Mouse (Mus musculus) cortical plate, adult 2 months (tissue): ENCODE measurements around the gene Sema6d. TPM values are rescaled to one million over a fixed set of nuclear protein-coding genes. Genes with fewer than 3 reads are reported as not detected.

ENCODE experiments used
- H3K27ac ChIP-seq: fragments of 200-500 bp; 2 replicates; pipeline ENCODE4 v1.5.1; 2012; ENCODE audit warnings: low read length, control low read depth, inconsistent platforms; ENCODE audit not compliant: insufficient read depth
- H3K4me1 ChIP-seq: fragments of 200-500 bp; 2 replicates; pipeline ENCODE4 v1.6.1; 2011; ENCODE audit warnings: low read length; ENCODE audit not compliant: control insufficient read depth, insufficient read depth
- H3K4me3 ChIP-seq: fragments of 200-500 bp; 2 replicates; pipeline ENCODE4 v1.5.1; 2011; ENCODE audit warnings: mild to moderate bottlenecking, low read length, control low read depth; ENCODE audit not compliant: insufficient read depth
- CTCF ChIP-seq: fragments of 200-500 bp; IDR thresholded peaks from 2 replicates; pipeline ENCODE4 v1.5.1; 2011; ENCODE audit warnings: mild to moderate bottlenecking, control low read depth, low read length; ENCODE audit not compliant: insufficient read depth; ENCODE audit errors: extremely low read depth
- POLR2A ChIP-seq: fragments of 200-500 bp; IDR thresholded peaks from 2 replicates; pipeline ENCODE4 v1.6.1; 2011; ENCODE audit warnings: mild to moderate bottlenecking, low read length, control low read depth; ENCODE audit not compliant: insufficient read depth; ENCODE audit errors: extremely low read depth
- polyA plus RNA-seq: library from polyadenylated mRNA; depleted of rRNA; stranded (reverse); fragments of >200 nt; gene quantifications from 2 replicates; pipeline ENCODE4 v1.2.3, GENCODE M21; 2012

Sema6d gene
- polyA plus RNA-seq, 1 experiment: 26.9 TPM

DNA sequence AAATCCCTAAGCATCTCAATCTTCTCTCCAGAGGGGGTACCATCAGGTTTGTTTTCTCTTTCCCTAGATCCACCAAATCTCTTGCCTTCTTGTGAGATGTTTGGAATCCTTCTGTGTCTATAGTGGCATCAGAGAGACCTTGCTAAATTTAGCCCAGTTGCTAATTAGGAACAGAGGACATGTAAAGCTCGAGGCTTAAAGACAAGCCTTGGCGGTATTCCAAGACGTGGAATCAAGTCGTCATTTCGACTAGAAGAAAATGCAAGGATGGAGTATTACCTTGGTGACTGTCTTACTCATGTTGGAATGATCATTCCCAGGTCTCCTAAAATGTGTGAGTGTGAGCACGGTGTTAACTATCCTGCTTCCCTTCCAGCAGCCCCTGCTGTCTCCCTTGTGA lies 314.2 kb downstream of the Sema6d start:
- Histone ChIP-seq H3K27ac (peak overlapping the region; percentile 66), H3K4me3 (no peak overlapping the region), H3K4me1 (peaks cover 4% of the 10 kb centered on the region)
- TF ChIP-seq POLR2A (no peak), CTCF (no peak)

DNA sequence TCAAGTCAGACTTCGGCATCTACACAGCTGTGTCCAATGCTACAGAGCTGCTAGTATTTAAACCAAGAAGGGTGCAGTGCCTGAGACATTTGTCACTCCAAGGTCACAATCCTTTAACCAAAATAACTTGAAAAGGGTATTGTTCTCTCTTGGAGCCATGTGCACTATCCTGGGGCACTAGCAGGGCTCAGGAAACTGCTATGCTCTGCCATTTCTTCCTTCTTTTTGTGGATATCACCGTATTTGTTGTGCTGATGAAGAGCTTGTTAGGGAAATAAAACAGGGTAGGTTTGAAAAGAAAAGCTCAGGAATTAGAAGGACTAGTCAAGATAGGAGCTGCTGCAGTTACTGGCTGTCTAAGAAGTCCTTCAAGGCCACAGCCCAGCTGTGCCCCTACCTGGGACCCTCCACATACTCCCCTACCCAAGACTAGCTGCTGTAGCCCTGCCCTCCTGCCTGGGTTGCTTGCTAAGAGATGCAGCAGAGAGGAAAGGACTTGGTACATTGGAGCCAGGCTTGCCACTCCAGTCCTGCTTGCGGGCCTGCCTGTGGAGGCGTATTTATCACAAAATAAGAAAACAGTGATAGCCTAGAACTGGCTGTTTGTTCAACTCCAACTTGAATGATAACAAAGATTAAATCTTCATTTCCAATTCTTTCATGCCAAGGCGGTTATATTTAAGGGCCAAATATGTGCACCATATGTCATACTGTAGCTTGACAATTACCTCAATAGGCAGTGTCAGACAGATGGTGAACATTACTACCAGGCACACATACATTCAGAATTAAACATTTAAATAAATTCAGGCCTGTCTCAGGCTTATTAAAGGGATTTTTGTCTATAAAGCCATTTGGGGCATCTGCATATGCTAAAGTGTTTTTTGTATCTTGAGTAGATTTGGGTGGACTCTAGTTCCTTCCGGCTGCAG lies 315.1 kb downstream of the Sema6d start:
- TF ChIP-seq CTCF: no peak
- no peak for TF ChIP-seq POLR2A
- Histone ChIP-seq H3K4me1 (peaks cover 4% of the 10 kb centered on the region), H3K4me3 (no peak overlapping the region), H3K27ac (no peak overlapping the region)

DNA sequence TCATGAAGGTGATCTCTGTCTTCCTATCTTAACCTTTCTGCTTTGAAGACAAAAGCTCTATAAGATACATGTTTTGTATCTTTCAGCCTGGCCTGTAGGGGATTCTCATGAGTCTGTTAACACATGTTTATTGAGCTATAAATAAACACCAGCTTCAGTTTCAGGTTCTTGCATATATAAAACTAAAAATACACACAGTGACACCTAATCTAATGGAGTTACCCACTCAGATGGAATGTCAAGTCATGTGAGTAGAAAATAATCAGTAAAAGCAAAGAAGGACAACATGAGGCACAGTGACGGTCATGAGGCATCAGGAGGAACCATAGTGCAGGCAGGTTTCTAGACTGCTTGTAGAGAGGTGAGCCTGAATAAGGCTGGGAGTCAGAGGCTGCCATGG lies 319.2 kb downstream of the Sema6d start:
- Histone ChIP-seq H3K4me1 (peaks cover 4% of the 10 kb centered on the region), H3K27ac (no peak overlapping the region), H3K4me3 (no peak overlapping the region)
- TF ChIP-seq POLR2A: no peak
- TF ChIP-seq CTCF: no peak

DNA sequence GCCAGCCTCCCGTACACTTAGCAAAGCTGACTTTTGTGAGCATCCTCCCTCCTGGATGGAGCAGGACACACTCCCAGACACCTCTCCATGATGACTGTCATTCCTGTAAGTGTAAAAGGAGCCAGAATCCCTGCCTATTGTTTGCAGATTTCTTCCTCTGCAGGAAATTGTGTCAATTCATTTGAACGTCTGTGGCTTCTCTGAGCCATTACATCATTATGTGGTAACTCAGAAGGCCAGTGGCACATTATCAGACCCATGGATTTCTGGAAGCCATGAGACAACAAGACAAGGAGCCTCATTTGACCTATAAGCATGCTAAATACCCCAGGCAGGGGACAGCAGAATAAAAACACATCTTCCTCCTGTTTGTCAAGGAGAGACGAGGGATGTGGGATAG lies 327.0 kb downstream of the Sema6d start:
- TF ChIP-seq POLR2A (no peak), CTCF (no peak)
- Histone ChIP-seq H3K4me1 (no peaks in the 10 kb centered on the region), H3K27ac (no peak overlapping the region), H3K4me3 (no peak overlapping the region)

DNA sequence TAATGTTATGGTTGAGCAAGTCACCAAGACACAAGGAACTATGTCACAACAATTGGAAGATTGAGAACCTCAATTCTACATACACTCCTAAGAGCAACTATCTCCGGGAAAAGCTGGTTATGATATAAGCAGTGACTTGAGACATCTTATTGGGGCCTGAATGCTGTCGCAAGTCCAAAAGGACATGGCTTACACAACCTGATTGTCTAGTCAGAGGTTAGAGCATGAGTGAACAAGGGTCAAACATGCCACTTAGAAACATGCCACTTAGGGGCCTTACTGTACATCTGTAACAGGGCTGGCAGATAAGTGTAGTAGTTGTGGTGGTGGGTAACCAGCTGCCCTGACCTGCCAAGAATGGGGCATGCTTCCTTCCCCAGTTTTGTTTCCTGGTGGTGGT lies 328.6 kb downstream of the Sema6d start:
- TF ChIP-seq POLR2A: no peak
- TF ChIP-seq CTCF: no peak
- no peak overlapping the region for H3K27ac ChIP-seq
- H3K4me3 ChIP-seq: no peak overlapping the region
- H3K4me1 ChIP-seq: no peaks in the 10 kb centered on the region

DNA sequence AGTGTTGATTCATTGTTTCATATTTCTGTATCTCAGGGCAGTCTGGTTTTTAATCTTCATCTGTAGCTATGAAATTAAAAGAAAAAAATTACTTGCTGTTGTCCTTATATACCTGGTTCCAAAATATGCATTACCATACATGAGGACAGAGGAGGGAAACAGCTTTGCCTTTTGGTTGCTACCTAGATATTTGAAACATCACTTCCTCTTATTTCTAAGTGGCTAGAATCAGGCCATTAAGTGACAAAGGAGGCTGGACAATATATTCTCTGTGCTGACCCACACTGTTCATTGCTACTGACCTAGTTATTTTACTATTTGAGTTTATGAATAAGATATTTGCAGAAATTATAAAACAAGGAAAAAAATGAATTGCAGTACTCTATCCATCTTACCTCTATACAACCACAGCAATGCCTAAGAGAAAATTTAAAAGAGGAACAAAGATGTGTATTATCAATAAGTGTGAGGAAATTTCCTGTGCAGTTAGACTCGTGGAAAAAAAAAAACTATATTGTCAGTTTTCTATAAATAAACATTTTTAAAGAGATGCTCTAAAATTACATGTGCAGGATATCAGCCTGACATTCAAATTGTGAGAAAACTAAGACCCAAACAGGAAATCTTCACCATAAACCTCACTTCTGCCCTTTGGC lies 330.5 kb downstream of the Sema6d start:
- no peaks in the 10 kb centered on the region for H3K4me1 ChIP-seq
- no peak overlapping the region for H3K4me3 ChIP-seq
- no peak overlapping the region for H3K27ac ChIP-seq
- no peak for TF ChIP-seq POLR2A
- TF ChIP-seq CTCF: no peak

DNA sequence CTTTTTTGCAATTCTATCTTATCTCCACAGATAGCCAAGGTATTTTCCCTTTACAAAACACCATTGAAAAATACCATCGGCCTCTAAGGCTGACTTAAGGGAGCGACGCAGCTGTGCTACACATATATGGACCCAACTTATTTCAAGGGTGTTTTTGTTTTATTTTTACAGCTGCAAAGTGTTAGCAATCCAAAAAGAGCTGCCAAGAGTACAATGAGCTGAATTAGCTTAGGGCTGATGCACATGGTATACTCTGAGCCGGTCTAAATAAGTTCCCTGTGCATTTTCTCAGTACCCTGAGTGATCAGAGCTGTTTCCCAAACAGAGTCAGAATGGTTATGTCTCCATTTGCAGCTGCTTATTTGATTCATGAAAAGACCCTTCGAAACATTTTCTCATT lies 340.0 kb downstream of the Sema6d start:
- H3K4me3 ChIP-seq: no peak overlapping the region
- H3K4me1 ChIP-seq: no peaks in the 10 kb centered on the region; the same call in 1 of the 2 replicates
- TF ChIP-seq CTCF (no peak), POLR2A (no peak)
- H3K27ac ChIP-seq: no peak overlapping the region

DNA sequence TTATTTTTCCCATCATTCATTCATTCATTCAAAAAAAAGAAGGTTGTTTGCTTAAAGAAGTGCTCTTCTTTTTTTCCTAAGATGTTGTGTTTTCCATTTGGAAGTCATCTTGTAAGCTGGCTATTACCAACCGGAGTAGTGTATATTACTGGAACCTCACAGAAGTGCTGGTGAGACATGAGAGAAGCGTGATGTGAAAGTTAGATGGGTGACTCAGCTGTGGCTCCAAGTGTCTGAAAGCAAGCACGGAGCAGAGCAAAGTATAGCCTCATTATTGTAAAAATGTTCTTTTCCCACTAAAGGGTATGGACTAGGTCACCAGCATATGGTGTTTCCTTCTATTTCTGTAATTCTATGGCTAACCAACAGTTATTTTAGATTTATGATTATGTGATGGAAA lies 340.9 kb downstream of the Sema6d start:
- no peak for TF ChIP-seq CTCF
- TF ChIP-seq POLR2A: no peak
- Histone ChIP-seq H3K4me3 (no peak overlapping the region), H3K27ac (no peak overlapping the region), H3K4me1 (peaks cover 2% of the 10 kb centered on the region; the same call in 1 of the 2 replicates)

DNA sequence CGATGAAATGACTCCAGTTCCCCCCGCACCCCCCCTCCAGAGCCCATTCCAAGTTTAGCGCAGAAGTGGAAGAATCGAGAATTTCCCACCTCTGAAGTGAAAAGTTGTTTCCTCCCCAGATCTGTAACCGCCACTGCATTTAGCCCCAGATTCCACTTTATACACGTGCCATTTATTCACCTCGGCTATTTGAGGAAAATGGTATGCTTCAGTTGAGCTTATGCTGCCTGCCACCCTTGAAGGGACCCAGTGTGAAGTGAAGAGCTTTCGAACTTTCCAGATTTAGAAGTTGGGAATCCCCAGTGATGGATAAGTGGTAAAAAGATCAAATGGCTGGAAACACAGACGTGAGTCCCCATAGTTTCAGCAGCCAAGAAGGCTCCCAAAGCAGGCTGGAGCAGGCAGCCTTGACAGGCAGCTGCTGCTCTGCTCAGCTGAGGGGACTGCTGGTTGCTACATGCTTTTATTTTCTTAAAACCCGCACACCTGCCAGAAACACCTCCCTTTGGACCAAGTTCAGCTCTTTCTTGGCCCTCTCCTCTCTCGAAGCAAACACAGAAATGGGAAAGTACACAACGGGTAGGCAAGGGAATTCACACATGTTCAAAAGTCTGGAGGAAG lies 345.7 kb downstream of the Sema6d start:
- H3K27ac ChIP-seq: no peak overlapping the region
- no peak overlapping the region for H3K4me3 ChIP-seq
- TF ChIP-seq CTCF: no peak
- no peak for TF ChIP-seq POLR2A
- peaks cover 2% of the 10 kb centered on the region; the same call in 1 of the 2 replicates for H3K4me1 ChIP-seq
